Mouse (Mus musculus) G1E (cell line): Measurements from ENCODE around the gene Lef1.

Source experiments
- CTCF ChIP-seq: IDR thresholded peaks from 2 replicates; pipeline ENCODE4 v1.5.1; 2012; ENCODE audit warnings: low read depth, low read length, inconsistent platforms, mixed read lengths
- GATA1 ChIP-seq: IDR thresholded peaks from 2 replicates; pipeline ENCODE4 v1.6.1; 2012; ENCODE audit warnings: borderline replicate concordance, low read length, inconsistent platforms, mixed read lengths
- GATA2 ChIP-seq: IDR thresholded peaks from 2 replicates; pipeline ENCODE4 v1.6.1; 2012; ENCODE audit warnings: low read depth, low read length, inconsistent platforms, borderline replicate concordance
- TAL1 ChIP-seq: conservative IDR thresholded peaks from 2 replicates; pipeline ENCODE4 v1.6.1; 2012; ENCODE audit warnings: low read depth, low read length, inconsistent platforms, mixed read lengths

DNA sequence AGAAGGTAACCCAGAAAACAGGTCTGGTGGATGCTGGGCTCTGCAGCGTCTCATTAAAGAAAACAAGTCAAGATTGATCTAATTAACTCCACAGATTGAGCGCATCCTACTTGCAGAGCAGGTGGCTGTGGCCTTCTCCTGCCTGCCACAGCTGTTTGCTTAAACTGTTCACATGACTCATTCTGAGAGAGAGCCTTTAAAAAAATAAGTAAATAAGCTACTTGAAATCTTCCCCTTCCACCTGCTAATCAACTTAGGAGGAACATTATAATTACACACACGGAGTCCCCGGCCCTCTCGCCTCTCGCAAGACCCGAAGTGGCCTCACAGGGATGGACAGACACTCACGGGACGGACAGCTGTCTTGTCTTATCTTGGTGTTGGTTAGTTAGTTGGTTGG lies 44.3 kb downstream of the Lef1 start:
- TF ChIP-seq GATA1 (no peak), CTCF (no peak), TAL1 (no peak), GATA2 (no peak)
